Mouse (Mus musculus) adrenal gland, postnatal 10 days (tissue): ENCODE data around the gene Nudt4. TPM values are rescaled to one million over a fixed set of nuclear protein-coding genes. Genes with fewer than 3 reads are reported as not detected.
"Not testable (repeated sequence)": the region's sequence is repeated elsewhere in the genome, so short reads cannot be mapped to it uniquely, and the experiment has no call there.

Source experiments
- DNase-seq: peaks from one replicate; pipeline ENCODE4 v3.0.0; 2021; ENCODE audit warnings: mixed read lengths
- total RNA-seq, 2 experiments: library from RNA; stranded (reverse); gene quantifications; 2 replicates each; pipeline ENCODE4 v1.2.3; 2021

The Nudt4 gene
- total RNA-seq, 2 experiments from 2014 or later = 106 to 108 TPM

DNA sequence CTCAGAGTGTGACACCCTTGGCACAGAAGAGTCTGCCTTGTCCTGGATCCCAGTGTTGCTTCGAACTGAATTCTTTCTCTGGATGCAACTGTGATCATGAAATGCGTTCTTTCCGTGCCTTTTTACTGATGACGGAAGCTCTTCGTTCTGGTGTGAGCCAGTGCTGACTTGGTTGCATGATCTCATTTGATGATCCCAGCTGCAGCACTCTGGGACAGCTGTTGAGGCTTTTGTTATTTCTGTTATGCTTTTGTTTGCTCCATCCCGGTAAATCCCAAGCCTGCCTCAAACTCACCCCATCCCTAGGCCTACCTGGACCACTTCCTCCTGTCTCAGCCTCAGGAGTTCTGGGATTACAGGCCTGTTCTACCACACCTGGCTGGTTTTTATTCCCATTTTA is 4.1 kb upstream of the Nudt4 start:
- DNase-seq = no peak

DNA sequence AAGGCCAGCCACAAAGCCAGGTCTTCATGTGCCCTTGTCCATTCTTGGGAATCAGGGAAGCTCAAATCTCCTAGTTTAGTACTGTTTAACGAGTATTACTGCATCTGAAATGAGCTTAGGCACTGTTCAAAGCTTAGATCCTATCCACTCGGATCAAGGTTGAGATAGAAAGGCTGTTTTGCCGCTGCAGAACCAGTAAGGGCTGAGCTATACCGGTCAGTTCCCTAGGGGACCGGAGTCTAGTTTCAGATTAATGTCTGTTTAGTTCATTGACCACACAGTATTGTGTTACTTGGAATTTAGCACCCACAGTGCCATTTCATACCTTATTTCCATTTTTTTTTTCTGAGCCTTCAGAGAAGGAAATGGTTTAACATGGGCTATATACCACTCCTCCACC is 3.6 kb upstream of the Nudt4 start:
- DNase-seq = no peak

DNA sequence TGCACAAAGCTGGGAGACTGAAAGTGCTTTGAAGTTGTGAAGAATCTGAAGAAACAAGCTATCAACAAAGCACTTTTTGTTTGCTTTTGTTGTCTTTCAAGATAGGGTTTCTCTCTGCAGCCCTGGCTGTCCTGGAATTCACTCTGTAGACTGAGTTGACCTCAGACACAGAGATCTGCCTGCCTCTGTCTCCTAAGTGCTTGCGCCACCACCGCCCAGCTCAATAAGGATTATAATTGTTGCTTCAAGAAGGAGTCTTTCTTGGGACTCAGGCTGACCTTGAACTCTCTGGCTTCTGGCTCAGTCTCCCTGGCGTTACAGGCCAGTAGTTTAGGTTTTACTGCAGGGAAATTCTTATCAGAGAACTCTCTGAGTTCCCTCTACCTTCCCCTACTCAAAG is 2.8 kb upstream of the Nudt4 start:
- DNase-seq = no peak

DNA sequence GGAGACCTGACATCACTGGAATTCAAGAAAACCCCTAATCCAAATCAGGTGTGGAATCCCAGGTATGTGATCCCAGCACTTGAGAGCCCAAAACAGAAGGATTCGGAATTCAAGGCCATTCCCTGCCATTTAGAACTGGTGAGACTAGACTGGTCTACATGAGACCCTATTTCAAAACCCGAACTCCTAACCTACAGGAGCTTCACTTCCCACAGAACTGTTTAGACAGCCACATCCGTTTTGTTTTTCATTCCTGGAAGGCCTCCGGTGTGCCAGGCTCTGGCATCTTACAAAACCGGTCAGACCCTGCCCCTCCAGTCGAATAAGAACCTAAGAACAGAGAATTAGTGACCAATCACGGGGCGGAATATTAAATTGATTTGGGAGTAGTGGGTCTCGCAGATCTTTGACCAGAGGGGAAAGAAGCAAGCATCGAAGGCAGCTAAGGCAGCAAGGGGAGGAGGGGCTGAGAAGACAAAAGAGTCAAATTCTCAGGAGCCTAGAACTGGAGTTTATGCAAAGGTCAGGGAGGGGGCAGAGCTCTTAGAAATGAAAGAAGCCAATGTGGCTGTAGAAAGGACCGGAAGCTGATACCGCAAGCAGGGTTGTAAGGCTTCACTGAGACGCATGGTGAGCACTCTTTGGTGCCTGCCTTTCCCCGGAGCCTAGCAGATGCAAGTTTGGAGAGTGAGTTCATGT is 1.4 kb upstream of the Nudt4 start:
- no peak for DNase-seq

DNA sequence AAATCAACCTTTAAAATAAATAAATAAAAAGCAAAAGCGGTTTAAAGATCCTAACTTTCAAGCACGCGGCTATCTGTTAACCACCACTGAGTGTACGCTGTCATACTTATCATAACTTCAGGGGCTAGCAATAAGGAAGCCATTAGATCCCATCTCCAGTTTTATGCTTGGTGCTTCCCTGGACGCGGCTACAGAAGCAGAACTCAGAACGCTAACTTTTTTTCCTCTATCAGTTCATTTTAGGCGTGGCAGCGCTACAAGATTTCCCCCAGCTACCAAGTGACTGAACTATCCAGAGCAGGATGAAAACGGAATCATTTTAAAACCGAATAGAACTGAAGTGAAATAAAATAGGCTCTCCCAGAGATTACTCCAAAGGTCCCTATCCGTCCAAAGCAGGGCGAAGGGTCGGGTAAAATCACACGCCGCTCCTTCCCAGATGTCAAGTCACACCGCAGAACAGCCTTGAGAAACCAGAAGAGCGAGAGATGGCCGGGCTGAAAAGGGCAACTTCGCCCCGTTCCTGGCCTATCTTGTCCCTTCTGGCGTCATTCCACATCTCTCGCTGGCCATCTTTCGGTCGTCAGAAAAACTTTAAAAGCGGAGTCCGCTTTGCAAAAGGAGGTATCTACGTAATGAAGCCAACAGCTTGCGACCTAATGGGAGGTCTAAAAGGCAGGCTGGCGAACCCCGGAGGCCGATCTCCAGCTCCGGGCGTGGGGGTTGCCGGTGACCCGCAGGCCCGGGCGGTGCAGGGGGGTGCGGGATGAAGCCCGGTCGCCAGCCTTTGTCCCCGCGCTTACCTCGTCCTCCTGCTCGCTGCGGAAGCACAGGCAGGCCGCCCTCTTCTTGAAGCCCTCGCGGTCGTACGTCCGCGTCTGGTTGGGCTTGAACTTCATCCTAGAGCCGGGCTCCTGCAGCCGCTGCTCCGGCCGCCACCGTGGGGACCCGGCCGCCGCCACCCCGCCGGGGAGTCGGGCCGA is 796 bp downstream of the Nudt4 start:
- DNase-seq = peak; percentile 67

DNA sequence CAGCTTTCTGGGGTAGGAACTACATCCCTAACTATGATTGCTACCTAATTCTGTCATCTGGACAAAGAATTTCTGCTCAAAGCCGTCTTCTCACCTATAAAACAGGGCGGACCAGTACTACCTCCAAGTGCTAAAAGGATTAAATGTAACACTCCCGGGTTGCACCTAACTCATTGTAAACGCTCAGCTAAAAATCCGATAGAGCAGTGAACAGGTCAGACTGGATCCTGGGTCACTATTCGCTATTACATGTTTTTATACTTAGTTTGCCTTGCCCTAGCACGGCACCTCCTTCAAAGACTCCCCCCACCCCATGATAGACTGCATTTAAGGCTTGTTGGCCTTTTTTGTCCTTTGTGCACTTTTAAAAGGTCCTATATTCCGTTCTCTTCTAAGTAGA is 1.6 kb downstream of the Nudt4 start:
- no peak for DNase-seq

GRCm38 (mm10) chr10:95561616-95562015 is 2.3 kb downstream of the Nudt4 start:
- no peak for DNase-seq

- DNase-seq = no peak
These were observed 3.5 kb downstream of the Nudt4 start for GRCm38 (mm10) chr10:95560394-95560983.

DNA sequence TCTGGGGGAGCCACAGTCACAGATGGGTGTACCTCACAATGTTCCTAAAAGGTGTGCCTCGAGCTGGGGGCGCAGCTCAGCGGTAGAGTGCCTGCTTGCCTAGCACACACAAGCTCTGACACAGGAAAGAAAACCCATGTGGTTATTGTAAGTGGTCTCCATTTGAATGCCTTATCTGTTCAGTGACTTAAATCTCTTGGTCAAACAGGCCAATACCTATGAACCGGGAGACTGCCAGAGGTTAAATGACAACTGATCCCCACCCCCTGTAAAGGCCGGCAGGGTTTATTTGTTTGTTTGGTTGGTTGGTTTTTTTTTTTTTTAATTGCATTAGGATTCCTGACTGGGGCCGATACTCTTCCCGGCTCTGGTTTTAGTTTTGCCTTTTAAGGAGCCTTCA is 4.5 kb downstream of the Nudt4 start:
- DNase-seq = no peak

GRCm38 (mm10) chr10:95557337-95557828 is 6.6 kb downstream of the Nudt4 start:
- DNase-seq = no peak

DNA sequence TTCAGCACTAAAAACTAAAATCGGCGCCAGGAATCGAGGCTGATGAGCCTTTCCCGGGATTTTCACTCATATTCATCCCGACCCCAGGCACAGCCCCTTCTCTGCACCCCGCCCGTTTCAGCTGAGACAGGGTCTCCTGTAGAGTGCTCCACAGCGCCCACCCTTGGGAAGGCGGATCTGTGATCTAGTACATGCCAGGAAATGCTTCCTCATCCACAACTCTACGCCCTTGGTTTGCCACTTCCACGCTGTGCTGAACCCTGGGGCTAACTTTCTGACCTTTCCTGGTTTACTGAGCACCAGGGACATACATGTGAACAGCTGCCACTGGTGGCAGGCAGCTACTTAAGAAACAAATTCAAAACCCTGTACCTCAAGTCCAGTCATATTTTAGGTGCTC is 8.1 kb downstream of the Nudt4 start:
- DNase-seq = no peak

- no peak for DNase-seq
These were observed 11.6 kb downstream of the Nudt4 start for GRCm38 (mm10) chr10:95552326-95552725.

DNA sequence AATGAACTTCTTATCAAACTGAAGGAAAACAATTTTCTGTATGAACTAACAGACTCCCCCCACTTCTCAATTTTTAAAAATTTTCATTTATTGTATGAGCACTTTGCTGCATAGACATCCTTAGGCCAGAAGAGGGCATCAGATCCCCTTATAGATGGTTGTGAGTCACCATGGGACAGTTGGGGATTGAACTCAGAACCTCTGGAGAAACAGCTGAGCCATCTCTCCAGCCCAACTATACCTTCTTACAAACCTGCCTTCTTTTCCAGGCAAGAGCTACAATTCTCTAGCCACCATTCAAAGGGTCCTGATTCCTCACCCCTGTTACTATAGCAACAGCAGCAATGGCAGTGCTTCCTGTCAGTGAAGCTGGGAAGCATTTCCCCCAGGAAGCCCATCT is 12.2 kb downstream of the Nudt4 start:
- no peak for DNase-seq

DNA sequence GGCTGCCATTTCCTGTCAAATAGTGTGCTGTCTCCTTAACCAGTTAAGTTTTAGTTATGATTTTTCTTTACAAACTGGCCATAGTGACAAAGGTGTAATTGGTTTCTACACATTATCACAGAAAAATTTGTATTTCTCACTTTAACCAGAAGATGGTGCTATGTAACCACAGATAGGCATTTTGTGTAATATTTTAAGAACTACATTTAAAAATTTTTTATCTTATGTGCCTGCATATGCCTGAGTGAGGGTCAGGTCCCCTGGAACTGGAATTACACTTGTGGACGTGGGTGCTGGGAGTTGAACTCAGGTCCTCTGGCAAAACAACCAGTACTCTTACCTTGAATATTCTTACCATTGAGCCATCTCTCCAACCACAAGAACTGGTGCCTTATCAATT is 13.4 kb downstream of the Nudt4 start:
- DNase-seq = no peak

DNA sequence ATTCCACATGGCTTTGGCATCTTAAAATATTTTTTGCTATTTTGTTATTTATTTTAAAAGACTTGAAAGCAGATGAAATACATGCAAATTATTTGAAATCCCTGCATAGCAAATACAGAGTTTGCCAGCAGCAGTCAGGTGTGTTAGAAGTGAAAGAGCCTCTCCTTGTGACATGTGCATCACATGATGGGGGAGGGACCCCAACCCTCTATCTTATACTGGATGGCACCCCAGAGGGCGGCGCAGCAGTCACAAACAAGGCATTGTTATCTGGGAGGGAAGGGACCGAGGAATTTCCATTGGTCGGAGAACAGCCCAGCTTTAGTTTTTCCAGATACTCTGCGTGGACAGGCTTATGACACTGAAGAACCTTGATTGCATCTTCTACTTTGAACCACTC is 14.9 kb downstream of the Nudt4 start:
- DNase-seq = not testable (repeated sequence)

DNA sequence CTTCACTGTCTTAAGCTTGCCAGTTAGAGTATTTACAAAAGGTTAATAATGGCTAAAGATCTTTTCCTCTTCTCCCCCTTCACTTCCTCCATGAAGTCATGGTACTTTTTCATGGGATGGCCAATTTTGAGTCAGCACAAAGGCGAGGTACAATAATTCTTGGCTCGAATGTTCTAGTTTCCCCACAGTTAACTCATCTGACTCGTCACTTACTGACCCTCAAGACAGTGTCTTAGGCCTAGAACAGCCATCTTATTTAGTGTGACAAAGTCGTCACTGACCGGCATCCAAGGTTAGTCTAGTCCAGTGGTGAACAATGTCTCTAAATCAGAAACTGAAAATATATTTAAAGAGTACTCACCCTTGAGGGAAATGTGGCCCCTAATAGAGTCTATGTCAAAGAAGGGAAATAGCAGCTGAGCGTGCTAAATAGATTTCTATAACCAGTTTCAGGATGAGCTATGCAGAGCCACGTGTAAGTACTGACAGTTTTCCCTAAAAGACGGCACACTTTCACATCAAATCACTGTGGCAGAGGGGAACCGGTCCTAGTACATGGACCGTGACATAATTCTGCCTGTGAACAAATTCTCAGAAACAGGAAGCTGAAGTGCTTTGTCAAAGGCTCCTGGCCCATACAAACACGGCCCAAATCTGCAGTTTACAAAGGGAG is 15.7 kb downstream of the Nudt4 start:
- DNase-seq = no peak

DNA sequence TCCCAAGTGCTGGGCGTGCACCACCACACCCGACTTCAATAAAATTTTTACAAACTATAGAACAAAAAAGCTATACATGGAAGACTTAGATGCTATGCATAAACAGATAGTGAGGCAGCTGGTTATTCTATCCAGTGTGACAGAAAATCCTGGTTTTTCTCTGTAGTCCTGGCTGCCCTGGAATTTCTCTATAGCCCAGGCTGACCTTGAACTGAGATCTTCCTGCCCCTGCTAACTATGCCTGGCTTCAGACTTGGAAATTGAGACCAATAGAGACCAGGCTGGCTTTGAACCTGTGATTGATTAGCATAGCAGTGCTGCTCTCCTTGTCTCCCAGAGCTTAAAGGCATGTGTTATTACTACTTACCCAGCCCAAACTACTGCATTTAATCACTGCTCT is 17.8 kb downstream of the Nudt4 start:
- DNase-seq = no peak

GRCm38 (mm10) chr10:95545051-95545450 is 18.9 kb downstream of the Nudt4 start:
- no peak for DNase-seq

- DNase-seq = no peak
These were observed 19.3 kb downstream of the Nudt4 start for GRCm38 (mm10) chr10:95544651-95545050.

- no peak for DNase-seq
These were observed 19.9 kb downstream of the Nudt4 start for GRCm38 (mm10) chr10:95544004-95544403.

DNA sequence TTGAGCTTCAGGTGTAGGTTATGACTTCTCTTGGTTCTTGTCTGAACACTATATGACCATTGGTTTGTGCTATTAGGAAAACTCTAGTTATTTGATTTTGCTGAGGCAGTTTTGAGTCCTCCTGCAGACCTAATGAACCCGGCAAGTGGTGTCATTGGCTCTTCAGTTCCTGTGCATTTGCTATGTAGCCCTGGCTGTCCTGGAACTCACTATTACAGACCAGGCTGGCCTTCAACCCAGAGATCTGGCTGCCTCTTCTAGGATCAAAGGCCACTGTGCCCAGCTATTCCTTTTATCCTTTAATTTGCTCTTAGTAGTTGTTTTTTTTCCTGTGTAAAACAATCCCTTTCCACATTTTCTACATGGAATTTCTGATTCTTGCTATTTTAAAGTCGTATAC is 20.6 kb downstream of the Nudt4 start:
- DNase-seq = no peak

- no peak for DNase-seq
These were observed 21.0 kb downstream of the Nudt4 start for GRCm38 (mm10) chr10:95542916-95543315.
